Mouse (Mus musculus): Measurements from ENCODE around the gene Bicc1.

DNA sequence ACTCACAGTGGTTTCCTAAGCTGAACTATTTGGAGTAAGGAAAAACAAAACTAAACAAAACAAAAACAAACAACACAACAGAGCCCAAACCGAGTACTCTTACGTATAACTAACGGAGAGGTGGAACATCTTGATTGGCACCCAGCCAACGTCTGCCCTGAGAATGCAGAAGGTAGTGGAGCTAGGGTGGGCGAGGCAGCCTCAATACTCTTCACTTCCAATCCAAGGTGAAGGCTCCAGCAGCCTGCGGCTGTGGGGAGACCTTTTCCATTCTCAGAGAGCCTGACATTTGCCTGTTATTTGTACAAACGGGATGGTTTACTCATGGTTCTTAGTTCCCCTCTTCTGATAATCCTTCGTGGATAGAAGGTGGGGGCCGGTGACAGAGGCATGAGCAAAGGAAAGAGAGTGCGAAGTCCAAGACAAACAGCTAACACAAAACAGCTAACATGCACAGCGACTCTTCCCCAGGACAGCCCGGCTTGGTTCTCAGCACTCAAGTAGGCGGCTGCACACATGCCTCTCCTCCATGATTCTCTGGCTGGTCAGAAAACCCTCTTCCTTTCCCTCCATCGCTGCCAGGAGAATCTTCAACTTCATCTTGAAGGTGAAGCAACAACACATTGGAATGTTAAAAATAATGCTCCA lies 39.3 kb downstream of the Bicc1 start:
- TF ChIP-seq CTCF (IDR thresholded peaks at IDR 0.05 in 2 of 3, conservative IDR thresholded peaks at IDR 0.05 in 1 of 3; ENCODE audit: control insufficient read depth in 1 of 3, insufficient read depth in 1 of 3, low read depth in 2 of 3, low read length in 3 of 3, poor library complexity in 1 of 3, severe bottlenecking in 1 of 3): no peak
- TF ChIP-seq POLR2AphosphoS5 (IDR thresholded peaks at IDR 0.05; ENCODE audit: borderline replicate concordance, low read depth, low read length): no peak

Data from MEL (cell line).